Mouse (Mus musculus): Measurements from ENCODE around the gene Dynll1. TPM values are rescaled to one million over a fixed set of nuclear protein-coding genes. Genes with fewer than 3 reads are reported as not detected.
A peak's percentile ranks its signal among the peaks of the same experiment; 100 is the strongest.

Dynll1 gene
- total and polyA plus RNA-seq, 3 experiments, result 561 to 740 (median 736) TPM

DNA sequence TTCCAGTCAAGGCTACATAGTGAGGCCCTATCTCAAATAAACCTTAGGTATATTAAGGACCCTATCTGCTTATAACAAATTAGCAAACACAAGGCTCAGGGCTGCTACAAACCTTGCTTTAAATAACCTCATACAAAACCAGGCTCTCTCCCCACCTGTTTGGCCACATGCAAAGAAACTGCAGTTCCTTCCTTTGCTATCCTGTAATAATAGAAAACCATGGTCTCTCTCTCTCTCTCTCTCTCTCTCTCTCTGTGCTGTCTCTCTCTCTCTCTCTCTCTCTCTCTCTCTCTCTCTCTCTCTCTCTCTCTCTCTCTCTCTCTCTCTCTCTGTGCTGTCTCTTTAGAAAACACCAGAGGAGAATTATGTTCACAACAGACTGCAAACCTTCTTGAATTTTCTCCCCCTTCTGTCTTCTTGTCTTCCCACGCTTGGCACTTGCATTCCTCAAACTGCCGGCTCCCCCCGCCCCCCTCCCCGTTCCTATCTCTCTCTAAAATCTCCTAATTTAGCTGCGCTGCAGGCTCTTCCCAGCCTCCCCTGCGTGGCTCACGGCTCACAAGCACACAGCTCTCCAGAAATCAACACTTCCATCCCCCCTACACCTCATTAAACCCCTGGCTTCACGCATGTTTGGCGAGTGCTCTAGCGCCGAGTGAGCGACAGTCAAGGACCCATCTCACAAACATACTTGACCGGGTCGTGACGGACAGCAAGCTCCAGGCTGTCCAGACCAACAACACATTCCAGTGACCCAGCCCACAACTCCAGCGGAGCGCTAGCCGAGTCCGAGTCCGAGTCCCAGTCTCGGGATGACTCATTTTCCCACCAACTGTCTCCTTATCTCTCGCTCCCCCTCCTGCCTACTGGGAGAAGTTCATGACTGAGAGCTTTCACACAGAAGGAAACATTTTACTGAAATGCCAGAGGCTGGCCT lies 18.5 kb upstream of the Dynll1 start (continued):
- peak; percentile 54; the same call in 1 of the 2 replicates for TF ChIP-seq ZMIZ1 (IDR thresholded peaks at IDR 0.05; ENCODE audit: low read depth, low read length)
- no peak for TF ChIP-seq ZNF384 (IDR thresholded peaks at IDR 0.05; ENCODE audit: low read depth, low read length)
- TF ChIP-seq POLR2AphosphoS2 (IDR thresholded peaks at IDR 0.05; ENCODE audit: low read length), result no peak
- no peak for TF ChIP-seq E2F4 (IDR thresholded peaks at IDR 0.05; ENCODE audit: borderline replicate concordance, low read depth, low read length)
- peak; percentile 36; the same call in 1 of the 2 replicates for TF ChIP-seq RCOR1 (IDR thresholded peaks at IDR 0.05; ENCODE audit: low read depth, low read length)

DNA sequence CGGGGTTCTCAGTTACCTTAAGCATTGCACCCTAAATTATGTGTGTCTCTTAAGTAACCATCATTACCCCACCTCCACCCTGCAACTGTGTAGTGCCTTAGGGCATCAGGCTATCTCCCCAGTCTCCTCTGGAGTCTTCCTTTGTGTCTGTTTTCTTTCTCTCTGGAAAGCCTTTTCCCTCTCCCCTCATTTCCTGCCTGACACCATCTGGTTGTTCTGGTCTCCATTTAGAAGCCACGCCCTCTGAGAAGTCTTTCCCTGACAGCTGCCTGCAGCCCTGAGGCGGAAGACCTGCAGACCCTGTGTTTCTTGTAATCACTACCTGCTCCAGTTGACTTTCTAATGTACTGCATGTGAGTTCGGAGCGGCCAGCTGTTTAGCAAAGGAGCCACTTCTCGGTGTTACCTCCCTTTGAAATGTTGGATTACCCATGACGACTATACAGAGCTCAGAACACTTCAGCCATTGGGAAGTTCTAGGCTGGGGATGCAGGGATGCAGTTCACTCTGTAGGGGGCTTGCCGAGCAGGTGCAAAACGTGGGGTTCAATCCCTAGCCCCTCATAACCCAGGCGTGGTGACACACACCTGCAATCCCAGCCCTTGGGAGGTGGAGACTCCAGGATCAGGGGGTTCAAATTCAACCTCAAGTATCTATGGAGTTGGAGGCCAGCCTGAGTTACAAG lies 17.0 kb upstream of the Dynll1 start:
- Histone ChIP-seq H3K4me1 (ENCODE audit: control insufficient read depth in 1 of 2, insufficient read depth in 2 of 2, low read length in 2 of 2) (peaks cover 3 to 25% of the 10 kb centered on the region in 2 experiments), H3K27ac (ENCODE audit: control insufficient read depth, low read depth, low read length) (no peak overlapping the region), H3K4me3 (ENCODE audit: control insufficient read depth in 1 of 2, insufficient read depth in 1 of 2, low read depth in 2 of 2, low read length in 2 of 2) (no peak overlapping the region), H3K79me2 (ENCODE audit: control insufficient read depth, insufficient read depth, low read length, poor library complexity) (no peaks in the 10 kb centered on the region), H3K27me3 (ENCODE audit: control insufficient read depth in 1 of 2, insufficient read depth in 2 of 2, low read length in 2 of 2) (no peaks in the 10 kb centered on the region), H3K9ac (ENCODE audit: control insufficient read depth, low read depth, low read length, poor library complexity, severe bottlenecking) (no peak overlapping the region), H3K36me3 (ENCODE audit: control insufficient read depth in 1 of 2, insufficient read depth in 2 of 2, low read length in 2 of 2) (peaks cover 0 to 23% of the 10 kb centered on the region in 2 experiments; a peak in 2 of 4 replicates), H3K9me3 (replicated peaks; ENCODE audit: insufficient read depth, low read length) (no peaks in the 10 kb centered on the region)
- no peak for TF ChIP-seq ELF1 (IDR thresholded peaks at IDR 0.05; ENCODE audit: low read depth, low read length)
- no peak for TF ChIP-seq NRF1 (IDR thresholded peaks at IDR 0.05; ENCODE audit: insufficient read depth, low read depth, low read length, poor library complexity, severe bottlenecking)
- TF ChIP-seq UBTF (IDR thresholded peaks at IDR 0.05; ENCODE audit: borderline replicate concordance, insufficient read depth, low read depth, low read length), result no peak
- no peak for TF ChIP-seq CHD1 (IDR thresholded peaks at IDR 0.05; ENCODE audit: low read depth, low read length)
- no peak for TF ChIP-seq TCF12 (IDR thresholded peaks at IDR 0.05; ENCODE audit: low read depth, low read length)
- TF ChIP-seq ZNF384 (IDR thresholded peaks at IDR 0.05; ENCODE audit: low read depth, low read length), result no peak
- no peak for TF ChIP-seq E2F4 (IDR thresholded peaks at IDR 0.05; ENCODE audit: borderline replicate concordance, low read depth, low read length)
- no peak for TF ChIP-seq MAX (IDR thresholded peaks at IDR 0.05; ENCODE audit: low read length)
- no peak for TF ChIP-seq ETS1 (IDR thresholded peaks at IDR 0.05; ENCODE audit: low read depth, low read length)
- no peak for TF ChIP-seq MYC (IDR thresholded peaks at IDR 0.05; ENCODE audit: low read depth, low read length)
- no peak for TF ChIP-seq MAZ (IDR thresholded peaks at IDR 0.05; ENCODE audit: low read depth, low read length)
- no peak for TF ChIP-seq HCFC1 (IDR thresholded peaks at IDR 0.05; ENCODE audit: low read depth, low read length)
- TF ChIP-seq MAFK (IDR thresholded peaks at IDR 0.05; ENCODE audit: borderline replicate concordance, low read depth, low read length), result no peak
- TF ChIP-seq RAD21 (IDR thresholded peaks at IDR 0.05; ENCODE audit: low read depth, low read length), result no peak
- TF ChIP-seq ZMIZ1 (IDR thresholded peaks at IDR 0.05; ENCODE audit: low read depth, low read length), result no peak
- no peak for TF ChIP-seq BHLHE40 (IDR thresholded peaks at IDR 0.05; ENCODE audit: borderline replicate concordance, low read depth, low read length)
- no peak for DNase-seq (ENCODE audit: low read depth, low spot score)

Data from MEL (cell line).